Mouse (Mus musculus): Measurements from ENCODE around the gene 1700069L16Rik.

DNA sequence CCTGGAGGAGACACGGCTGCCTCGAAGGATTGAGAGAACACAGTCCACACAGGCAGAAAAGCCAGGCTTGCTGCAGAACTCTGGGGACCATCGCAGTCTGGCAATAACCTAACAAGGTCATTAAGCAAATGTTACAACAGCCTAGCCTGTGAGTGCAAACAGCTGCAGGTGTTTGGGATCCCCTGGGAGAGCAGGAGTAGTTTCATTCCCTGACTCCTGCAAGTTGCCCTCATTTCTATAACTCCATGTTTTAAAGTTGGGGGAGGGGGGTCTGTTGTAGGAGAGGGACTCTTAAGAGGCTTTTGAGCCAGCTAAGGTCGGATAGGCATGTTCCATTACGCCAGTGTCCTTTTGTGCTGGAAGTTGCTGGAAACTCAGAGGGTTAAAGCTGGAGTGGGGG is 30.2 kb downstream of the 1700069L16Rik start:
- TF ChIP-seq POLR2A (IDR thresholded peaks at IDR 0.05; ENCODE audit: extremely low read depth, insufficient read depth, low read length), result no peak
- no peak for TF ChIP-seq CTCF (IDR thresholded peaks at IDR 0.05; ENCODE audit: low read depth, low read length)

Measured in liver, adult 2 months (tissue).